Mouse (Mus musculus) skeletal muscle tissue, adult 2 months (tissue): ENCODE results near the gene Cobll1.
A peak's percentile ranks its signal among the peaks of the same experiment; 100 is the strongest.
"Not testable (repeated sequence)": the region's sequence is repeated elsewhere in the genome, so short reads cannot be mapped to it uniquely, and the experiment has no call there.

ENCODE experiments used
- DNase-seq: peaks from one replicate; pipeline ENCODE4 v3.0.0-alpha.2; 2012; ENCODE audit warnings: low read depth, low spot score

Cobll1 gene

DNA sequence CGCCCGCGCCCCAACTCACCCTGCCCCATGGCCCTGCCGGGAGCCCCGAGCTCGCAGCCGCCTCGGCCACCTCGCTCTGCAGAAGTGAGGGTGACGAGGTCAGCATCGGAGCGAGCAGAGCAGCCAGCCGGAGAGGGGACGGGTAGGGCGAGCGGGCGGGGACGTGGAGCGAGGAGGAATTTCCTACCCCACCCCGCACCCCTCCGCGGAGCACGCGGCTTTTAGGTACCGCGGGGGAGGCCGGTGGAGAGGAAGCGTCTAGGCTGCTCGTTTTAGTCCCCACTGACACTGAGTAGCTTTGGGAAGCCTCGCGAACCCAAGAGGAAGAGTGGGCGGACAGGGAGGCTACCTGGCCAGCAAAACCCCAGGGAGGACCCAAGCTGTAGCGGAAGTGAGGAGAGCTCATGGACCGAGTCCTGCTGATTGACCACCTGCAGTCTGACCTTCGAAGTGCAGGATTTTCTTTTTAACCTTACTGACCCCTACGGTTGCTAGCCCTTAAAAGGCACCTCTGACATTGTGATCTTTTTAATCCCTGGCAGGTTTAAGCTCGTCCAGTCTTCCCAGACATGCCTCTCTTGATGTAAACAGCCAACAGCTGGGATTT, at the start of gene Cobll1:
Gene Cobll1, minus strand, starts transcription at position 440 of the 607 bp plus-strand sequence.
- DNase-seq = no peak

- DNase-seq = no peak
These were observed 49.5 kb upstream of the Cobll1 start for GRCm38 (mm10) chr2:65288696-65289095.

DNA sequence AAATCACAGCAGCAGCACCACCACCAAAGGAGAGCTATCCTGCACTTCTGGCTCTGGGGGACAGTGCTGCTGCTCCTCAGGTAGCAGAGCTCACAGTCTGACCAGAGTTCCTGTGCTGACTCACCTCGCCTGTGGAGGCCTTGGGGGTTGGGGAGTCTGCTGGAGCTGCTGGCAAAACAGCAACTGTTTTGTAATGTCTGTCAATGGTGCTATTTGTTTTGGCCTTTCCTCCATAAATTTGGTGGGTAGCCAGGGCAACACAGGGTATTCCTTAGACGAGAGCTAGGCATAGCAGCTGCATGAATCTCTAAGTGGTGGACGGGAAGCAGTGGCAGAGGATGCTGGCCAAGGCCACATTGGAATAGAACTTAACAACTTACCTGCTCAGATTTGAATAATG, 46.2 kb upstream of the Cobll1 start:
- DNase-seq = no peak

- DNase-seq = no peak
These were observed 43.8 kb upstream of the Cobll1 start for GRCm38 (mm10) chr2:65282979-65283378.

- DNase-seq = no peak
These were observed 40.0 kb upstream of the Cobll1 start for GRCm38 (mm10) chr2:65279029-65279690.

DNA sequence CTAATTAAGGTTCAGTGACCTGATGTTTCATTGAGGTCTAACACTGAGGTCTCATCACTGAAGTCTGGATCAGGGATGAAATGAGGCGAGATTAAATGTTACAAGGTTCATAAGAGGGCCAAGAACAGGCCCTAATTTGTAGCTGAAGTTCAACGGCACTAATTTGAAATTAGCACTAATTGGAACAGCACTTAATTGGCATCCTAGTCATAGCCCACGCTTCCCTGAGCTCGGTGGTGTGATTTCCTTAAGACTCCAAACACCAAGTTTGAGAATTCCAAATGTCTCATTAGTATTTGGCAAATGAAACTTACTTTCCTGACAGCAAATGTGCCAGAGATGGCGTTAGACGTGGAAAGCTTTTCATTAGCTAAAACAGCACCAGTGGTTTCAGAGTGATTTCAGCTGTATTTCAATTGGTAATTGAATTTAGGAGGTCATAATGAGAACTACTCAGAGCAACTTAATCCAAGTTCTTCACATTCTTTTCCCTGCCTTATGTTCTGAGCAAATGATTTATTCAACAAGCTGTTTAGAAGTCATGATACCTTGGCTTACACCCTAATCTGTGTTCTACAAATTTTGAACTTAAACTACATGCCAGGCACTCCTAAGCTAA, 36.3 kb upstream of the Cobll1 start:
- no peak for DNase-seq

DNA sequence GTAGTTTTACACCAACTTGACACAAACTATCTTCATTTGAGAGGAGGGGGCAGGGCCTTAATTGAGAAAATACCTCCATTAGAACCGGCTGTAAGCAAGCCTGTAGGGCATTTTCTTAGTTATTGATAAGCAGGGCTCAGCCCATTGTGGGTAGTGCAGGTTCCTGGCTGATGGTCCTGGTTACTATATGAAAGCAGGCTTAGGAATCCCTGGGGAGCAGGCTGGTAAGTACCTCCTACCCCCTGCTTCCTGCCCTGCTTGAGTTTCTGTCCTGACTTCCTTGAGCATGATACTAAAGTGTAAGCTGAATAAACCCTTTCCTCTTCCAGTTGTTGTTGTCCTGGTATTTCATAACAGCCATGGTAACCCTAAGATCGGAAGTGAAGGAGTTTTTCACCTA, 34.7 kb upstream of the Cobll1 start:
- no peak for DNase-seq

- no peak for DNase-seq
These were observed 29.5 kb upstream of the Cobll1 start for GRCm38 (mm10) chr2:65268731-65269130.

GRCm38 (mm10) chr2:65267834-65268233, 28.6 kb upstream of the Cobll1 start:
- DNase-seq = no peak

GRCm38 (mm10) chr2:65266576-65267299, 27.5 kb upstream of the Cobll1 start:
- no peak for DNase-seq

- no peak for DNase-seq
These were observed 23.0 kb upstream of the Cobll1 start for GRCm38 (mm10) chr2:65262251-65262650.

- DNase-seq = not testable (repeated sequence)
These were observed 21.6 kb upstream of the Cobll1 start for GRCm38 (mm10) chr2:65260828-65261227.

DNA sequence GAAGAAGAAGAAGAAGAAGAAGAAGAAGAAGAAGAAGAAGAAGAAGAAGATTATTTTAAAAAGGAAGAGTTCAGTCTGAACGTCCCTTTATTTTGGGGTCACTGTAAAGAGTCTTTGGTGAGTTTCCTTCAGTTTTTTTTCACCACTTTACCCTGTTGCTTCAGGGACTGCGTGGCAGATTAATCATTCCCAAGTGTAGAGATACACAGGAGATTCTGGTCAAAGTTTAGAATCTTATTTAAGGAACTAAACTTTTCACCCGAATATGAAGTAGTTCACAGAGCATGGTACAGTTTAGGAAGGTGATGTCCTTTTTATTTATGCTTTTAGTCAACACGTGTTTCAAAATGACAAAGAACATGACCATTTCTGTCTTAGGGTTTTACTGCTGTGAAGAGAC, 21.2 kb upstream of the Cobll1 start:
- DNase-seq = no peak

- DNase-seq = no peak
These were observed 18.2 kb upstream of the Cobll1 start for GRCm38 (mm10) chr2:65257446-65257845.

DNA sequence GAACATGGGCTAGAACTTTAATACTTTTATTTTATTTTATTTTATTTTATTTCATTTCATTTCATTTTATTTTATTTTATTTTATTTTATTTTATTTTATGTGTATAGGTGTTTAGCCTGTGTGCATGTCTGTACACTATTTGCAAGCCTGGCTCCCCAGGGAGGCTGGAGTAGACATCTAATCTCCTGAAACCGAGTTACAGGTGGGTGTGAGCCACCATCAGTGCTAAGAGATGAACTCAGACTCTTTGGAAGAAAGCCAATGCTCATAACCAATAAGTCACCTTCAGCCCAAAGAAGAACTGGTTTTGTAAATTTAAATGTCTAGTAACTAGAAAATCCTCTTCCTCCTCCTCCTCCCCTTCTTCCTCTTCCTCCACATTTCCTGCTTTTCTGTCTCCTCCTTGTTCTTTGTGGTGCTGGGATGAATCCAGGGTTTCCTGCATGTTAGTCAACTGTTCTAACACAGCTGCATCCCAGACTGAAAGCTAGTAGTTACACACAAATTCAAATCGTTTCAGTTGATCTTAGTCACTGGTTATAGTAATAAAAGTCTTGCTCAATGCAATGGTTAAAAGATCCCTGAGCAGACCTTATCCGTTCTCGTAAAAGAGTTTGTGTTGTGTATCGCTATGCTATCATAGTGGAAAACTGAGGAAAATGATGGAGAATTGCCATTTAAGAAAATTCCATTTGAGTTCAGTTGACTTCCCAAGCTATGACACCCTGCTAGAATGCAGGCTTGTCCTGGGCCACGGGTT, 17.5 kb upstream of the Cobll1 start:
- DNase-seq = no peak

- no peak for DNase-seq
These were observed 11.4 kb upstream of the Cobll1 start for GRCm38 (mm10) chr2:65250589-65251104.

- no peak for DNase-seq
These were observed 10.4 kb upstream of the Cobll1 start for GRCm38 (mm10) chr2:65249575-65249974.

GRCm38 (mm10) chr2:65240173-65240745, 1.1 kb upstream of the Cobll1 start:
- DNase-seq = no peak

- DNase-seq = peak; percentile 63
These were observed 836 bp downstream of the Cobll1 start for GRCm38 (mm10) chr2:65238171-65238963.

GRCm38 (mm10) chr2:65237610-65238170, 1.5 kb downstream of the Cobll1 start:
- no peak for DNase-seq
